Mouse (Mus musculus): Measurements from ENCODE around the gene Gpr173.

- TF ChIP-seq CTCF (IDR thresholded peaks at IDR 0.05; ENCODE audit: extremely low read depth, insufficient read length, insufficient replicate concordance, low read depth, low read length) (no peak), POLR2A (IDR thresholded peaks at IDR 0.05; ENCODE audit: low read depth, low read length) (no peak)
Measured at GRCm38 (mm10) chrX:152368054-152368396, 479 bp downstream of the Gpr173 start.
